Mouse (Mus musculus) kidney, postnatal 0 days (tissue): ENCODE data around the gene Sec14l4. TPM values are rescaled to one million over a fixed set of nuclear protein-coding genes. Genes with fewer than 3 reads are reported as not detected.

Source experiments
- ATAC-seq: fragments of 200-750 bp; cut with Nextera tagmentation; replicated peaks from 2 replicates; pipeline ENCODE4 v1.8.0; 2017; ENCODE audit warnings: low read depth, moderate number of reproducible peaks, moderate TSS enrichment, moderate library complexity; ENCODE audit not compliant: low FRiP score
- DNase-seq: peaks from one replicate; pipeline ENCODE4 v3.0.0-alpha.2; 2016; ENCODE audit warnings: low spot score
- H3K27ac ChIP-seq: fragments of 300-500 bp; sonication (generic); 2 replicates; pipeline ENCODE4 v1.5.1; 2014; ENCODE audit warnings: mild to moderate bottlenecking
- H3K27me3 ChIP-seq: fragments of 300-500 bp; sonication (generic); 2 replicates; pipeline ENCODE4 v1.6.1; 2014; ENCODE audit warnings: low read length, mixed read lengths; ENCODE audit not compliant: insufficient read depth
- H3K36me3 ChIP-seq: fragments of 300-500 bp; sonication (generic); 2 replicates; pipeline ENCODE4 v1.6.1; 2014; ENCODE audit warnings: low read length, mixed read lengths; ENCODE audit not compliant: insufficient read depth
- H3K4me1 ChIP-seq: fragments of 300-500 bp; sonication (generic); replicated peaks from 2 replicates; pipeline ENCODE4 v1.6.1; 2014; ENCODE audit warnings: antibody characterized with exemption, low read length, mixed read lengths; ENCODE audit not compliant: insufficient read depth
- H3K4me2 ChIP-seq: fragments of 300-500 bp; sonication (generic); 2 replicates; pipeline ENCODE4 v1.6.1; 2014; ENCODE audit warnings: mild to moderate bottlenecking, low read length, moderate library complexity, mixed read lengths
- H3K4me3 ChIP-seq: fragments of 300-500 bp; sonication (generic); replicated peaks from 2 replicates; pipeline ENCODE4 v1.5.1; 2014; ENCODE audit warnings: low read depth, low read length
- H3K9ac ChIP-seq: fragments of 300-500 bp; sonication (generic); 2 replicates; pipeline ENCODE4 v1.6.1; 2014; ENCODE audit warnings: low read depth, low read length
- H3K9me3 ChIP-seq: fragments of 300-500 bp; sonication (generic); replicated peaks from 2 replicates; pipeline ENCODE4 v1.6.1; 2016; ENCODE audit warnings: low read length, inconsistent platforms, mixed read lengths
- CTCF ChIP-seq: IDR thresholded peaks from 2 replicates; pipeline ENCODE4 v1.5.1; 2016; ENCODE audit warnings: antibody characterized with exemption, low read depth, mild to moderate bottlenecking, moderate library complexity
- WGBS: fragments of 180-500 bp; shearing (Covaris S2); extraction: QIAGEN DNeasy Blood & Tissue Kit; methylation state at CpG from one replicate; pipeline ENCODE4 v1.1.7; 2014; 5-methylcytosine and 5-hydroxymethylcytosine counted together
- polyA plus RNA-seq: library from polyadenylated mRNA; unstranded; fragments of >200 nt; fragmentation: Nextera tagmentation; extraction: Ambion mirVana; gene quantifications from 2 replicates; pipeline ENCODE4 v1.2.1, GENCODE M21; 2015

The Sec14l4 gene
- polyA plus RNA-seq, 1 experiment from 2014 or later: not detected

DNA sequence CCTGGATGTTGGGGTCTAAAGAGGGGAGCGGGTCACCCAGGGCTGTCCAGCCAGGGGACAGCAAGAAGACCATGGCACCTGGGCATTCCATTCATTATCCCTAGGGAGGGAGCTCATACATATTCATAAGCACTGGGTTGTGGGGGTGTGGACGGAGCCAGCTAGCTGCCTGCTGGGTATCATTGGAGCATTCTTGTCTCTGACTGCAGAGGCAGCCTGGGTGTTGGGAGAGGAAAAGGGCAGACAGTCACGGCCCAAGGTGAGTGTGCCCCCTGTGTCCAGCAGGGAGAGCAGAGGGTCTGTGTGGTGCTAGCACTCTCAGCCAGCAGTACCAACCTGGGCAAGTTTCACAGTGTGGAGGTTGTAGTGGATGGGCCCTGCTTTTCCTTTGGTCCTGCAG is 41.5 kb upstream of the Sec14l4 start:
- Histone ChIP-seq H3K27ac (0 out of 2 replicates have a peak overlapping the region, but pooled peaks have one; percentile 5), H3K27me3 (no peaks in the 10 kb centered on the region), H3K4me2 (no peak overlapping the region), H3K9me3 (no peaks in the 10 kb centered on the region), H3K4me1 (no peaks in the 10 kb centered on the region), H3K9ac (no peak overlapping the region), H3K4me3 (no peak overlapping the region), H3K36me3 (no peaks in the 10 kb centered on the region)
- TF ChIP-seq CTCF: no peak
- 56% methylated on average over 3 of the region's 3 CpGs for WGBS
- no peak for DNase-seq
- ATAC-seq: 0 out of 2 replicates have a peak, but pooled peaks have one; percentile 40

DNA sequence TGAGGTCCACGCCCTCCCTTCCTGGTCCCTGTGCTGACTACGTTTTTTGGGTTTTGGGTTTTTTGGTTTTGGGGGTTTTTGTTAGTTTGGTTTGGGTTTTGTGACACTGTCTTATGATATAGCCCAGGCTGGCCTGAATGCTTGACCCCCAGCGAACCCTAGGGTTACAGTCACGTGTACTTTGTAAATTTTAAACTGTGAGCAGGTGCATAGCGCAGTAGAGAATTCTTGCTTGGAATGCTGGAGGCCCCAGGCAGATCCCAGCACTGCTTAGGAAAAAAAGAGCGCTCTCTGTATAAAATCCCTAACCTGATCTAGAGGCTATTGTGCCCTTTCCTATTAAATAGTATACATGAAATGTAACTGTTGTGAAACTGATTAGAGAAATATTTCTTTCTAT is 38.1 kb upstream of the Sec14l4 start:
- Histone ChIP-seq H3K27ac (no peak overlapping the region), H3K4me3 (no peak overlapping the region), H3K4me2 (no peak overlapping the region), H3K36me3 (no peaks in the 10 kb centered on the region), H3K9me3 (no peaks in the 10 kb centered on the region), H3K4me1 (peaks cover 5% of the 10 kb centered on the region), H3K9ac (no peak overlapping the region), H3K27me3 (peaks cover 14% of the 10 kb centered on the region; the same call in 1 of the 2 replicates)
- TF ChIP-seq CTCF: no peak
- ATAC-seq (no peak), DNase-seq (no peak)
- 64% methylated on average over 6 of the region's 6 CpGs for WGBS

DNA sequence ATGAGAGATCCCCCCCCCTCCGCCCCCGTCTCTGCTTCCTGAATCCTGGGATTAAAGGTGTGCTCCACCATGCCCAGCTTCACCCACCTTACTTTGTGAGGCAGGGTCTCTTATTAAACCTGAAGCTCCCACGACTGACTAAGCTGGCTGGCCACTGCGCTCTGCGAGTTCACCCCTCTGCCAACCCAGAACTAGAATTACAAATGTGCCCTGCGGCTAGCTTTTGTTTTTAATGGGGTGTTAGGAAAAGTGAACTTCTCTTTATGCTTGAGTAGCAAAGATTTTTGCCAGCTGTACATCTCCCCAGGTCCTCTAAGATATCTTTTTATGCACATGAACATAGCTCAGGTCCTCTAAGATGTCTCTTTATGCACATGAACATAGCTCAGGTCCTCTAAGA is 37.3 kb upstream of the Sec14l4 start:
- H3K4me2 ChIP-seq: no peak overlapping the region
- H3K4me1 ChIP-seq: peaks cover 10% of the 10 kb centered on the region
- H3K36me3 ChIP-seq: no peaks in the 10 kb centered on the region
- no peak for ATAC-seq
- no peaks in the 10 kb centered on the region for H3K9me3 ChIP-seq
- no peak overlapping the region for H3K4me3 ChIP-seq
- no peak overlapping the region for H3K27ac ChIP-seq
- 79% methylated on average over 6 of the region's 6 CpGs for WGBS
- no peak for TF ChIP-seq CTCF
- DNase-seq: no peak
- H3K27me3 ChIP-seq: peaks cover 22% of the 10 kb centered on the region
- H3K9ac ChIP-seq: no peak overlapping the region

DNA sequence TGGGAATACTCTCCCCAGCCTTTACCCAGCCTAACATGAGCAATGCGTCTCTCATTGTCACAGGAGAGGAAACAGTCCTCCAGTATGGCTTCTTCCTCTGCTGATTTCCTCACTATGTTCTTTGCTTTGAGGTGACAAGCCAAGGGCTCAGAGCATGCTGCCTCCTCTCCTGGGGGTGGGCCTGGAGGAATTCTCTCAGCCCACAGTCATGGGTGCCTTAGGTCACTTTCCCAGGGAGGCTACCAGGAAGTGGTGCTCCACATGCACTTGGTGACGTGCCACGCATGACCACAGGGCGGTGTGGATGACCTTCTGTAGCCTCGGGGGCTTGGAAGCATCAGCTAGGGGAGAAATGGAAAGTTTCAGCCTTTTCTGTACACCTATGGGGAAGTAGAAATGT is 35.8 kb upstream of the Sec14l4 start:
- H3K27me3 ChIP-seq: peaks cover 36% of the 10 kb centered on the region
- H3K4me1 ChIP-seq: peaks cover 10% of the 10 kb centered on the region
- H3K4me3 ChIP-seq: no peak overlapping the region
- no peak for TF ChIP-seq CTCF
- H3K27ac ChIP-seq: no peak overlapping the region
- no peak overlapping the region for H3K4me2 ChIP-seq
- no peak for DNase-seq
- 0 out of 2 replicates have a peak overlapping the region, but pooled peaks have one; percentile 3 for H3K9ac ChIP-seq
- no peaks in the 10 kb centered on the region for H3K9me3 ChIP-seq
- 73% methylated on average over 5 of the region's 5 CpGs for WGBS
- ATAC-seq: no peak
- no peaks in the 10 kb centered on the region for H3K36me3 ChIP-seq

DNA sequence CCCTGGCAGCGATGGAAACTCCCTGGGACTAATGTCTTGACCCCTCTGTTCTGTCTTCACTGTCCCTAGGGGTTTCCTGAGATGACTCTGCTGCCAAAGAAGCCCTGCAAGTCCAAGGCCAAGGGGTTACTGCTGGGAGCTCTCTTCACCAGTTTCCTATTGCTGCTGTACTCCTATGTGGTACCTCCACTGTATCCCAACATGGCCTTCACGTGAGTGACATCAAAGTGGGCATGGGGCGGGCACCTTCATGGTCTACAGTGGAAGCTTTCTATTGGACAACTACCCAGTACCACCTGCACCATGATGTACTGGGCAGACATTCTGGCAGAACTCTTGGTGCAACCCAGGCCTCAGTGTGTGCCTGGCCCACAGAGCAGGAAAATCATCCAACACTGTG is 34.4 kb upstream of the Sec14l4 start:
- Histone ChIP-seq H3K4me2 (no peak overlapping the region), H3K27ac (no peak overlapping the region), H3K4me3 (no peak overlapping the region), H3K9me3 (no peaks in the 10 kb centered on the region), H3K4me1 (peaks cover 10% of the 10 kb centered on the region), H3K36me3 (no peaks in the 10 kb centered on the region), H3K9ac (no peak overlapping the region), H3K27me3 (peaks cover 37% of the 10 kb centered on the region)
- DNase-seq (no peak), ATAC-seq (no peak)
- TF ChIP-seq CTCF: no peak
- 87% methylated on average over 3 of the region's 3 CpGs for WGBS

DNA sequence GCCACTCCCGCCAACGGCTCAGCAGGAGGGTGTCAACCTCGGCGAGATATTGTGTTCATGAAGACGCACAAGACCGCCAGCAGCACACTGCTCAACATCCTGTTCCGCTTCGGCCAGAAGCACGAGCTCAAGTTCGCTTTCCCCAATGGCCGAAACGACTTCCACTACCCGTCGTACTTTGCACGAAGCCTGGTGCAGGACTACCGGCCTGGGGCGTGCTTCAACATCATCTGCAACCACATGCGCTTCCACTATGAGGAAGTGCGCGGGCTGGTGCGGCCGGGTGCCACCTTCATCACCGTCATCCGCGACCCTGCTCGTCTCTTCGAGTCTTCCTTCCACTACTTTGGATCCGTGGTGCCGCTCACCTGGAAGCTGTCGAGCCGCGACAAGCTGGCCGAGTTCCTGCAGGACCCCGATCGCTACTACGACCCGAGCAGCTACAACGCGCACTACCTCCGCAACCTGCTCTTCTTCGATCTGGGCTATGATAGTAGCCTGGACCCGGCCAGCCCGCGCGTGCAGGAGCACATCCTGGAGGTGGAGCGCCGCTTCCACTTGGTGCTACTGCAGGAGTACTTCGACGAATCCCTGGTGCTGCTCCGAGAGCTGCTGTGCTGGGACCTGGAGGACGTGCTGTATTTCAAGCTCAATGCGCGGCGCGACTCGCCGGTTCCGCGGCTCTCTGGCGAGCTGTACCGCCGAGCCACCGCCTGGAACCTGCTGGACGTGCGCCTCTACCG is 33.1 kb upstream of the Sec14l4 start:
- Histone ChIP-seq H3K4me2 (peak overlapping the region; percentile 51), H3K9me3 (no peaks in the 10 kb centered on the region), H3K4me1 (peaks cover 10% of the 10 kb centered on the region), H3K27me3 (peaks cover 37% of the 10 kb centered on the region), H3K9ac (no peak overlapping the region), H3K27ac (no peak overlapping the region), H3K4me3 (peak overlapping the region; percentile 30), H3K36me3 (no peaks in the 10 kb centered on the region)
- DNase-seq (peak; percentile 29), ATAC-seq (no peak)
- 8% methylated on average over 66 of the region's 66 CpGs for WGBS
- no peak for TF ChIP-seq CTCF

DNA sequence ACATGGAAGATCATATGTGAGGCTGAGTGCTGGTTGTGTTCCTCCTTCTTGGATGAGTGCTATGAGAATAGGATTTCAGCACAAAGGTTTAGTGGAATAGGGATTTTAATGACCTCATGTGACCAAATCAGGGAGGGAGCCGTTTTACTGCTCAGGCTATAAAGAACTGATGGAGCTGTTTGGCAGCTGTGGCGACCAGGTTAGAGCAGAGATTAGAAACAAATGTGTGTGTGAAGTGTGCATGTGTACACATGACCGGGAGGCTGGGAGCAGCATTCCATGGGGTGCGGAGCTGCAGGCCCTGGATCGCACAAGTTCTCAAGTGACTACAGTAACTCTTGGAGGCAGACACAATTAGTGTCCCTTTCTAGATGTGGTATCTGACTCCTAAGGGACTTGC is 31.7 kb upstream of the Sec14l4 start:
- 43% methylated on average over 5 of the region's 5 CpGs for WGBS
- Histone ChIP-seq H3K9me3 (no peaks in the 10 kb centered on the region), H3K4me3 (no peak overlapping the region), H3K4me1 (peaks cover 10% of the 10 kb centered on the region), H3K27me3 (peaks cover 37% of the 10 kb centered on the region), H3K36me3 (no peaks in the 10 kb centered on the region), H3K9ac (no peak overlapping the region), H3K4me2 (no peak overlapping the region), H3K27ac (no peak overlapping the region)
- TF ChIP-seq CTCF: no peak
- no peak for DNase-seq
- no peak for ATAC-seq
